Mouse (Mus musculus) lung, adult 18-20 months (tissue): ENCODE measurements around the gene H2-M2.
"Not testable (repeated sequence)": the region's sequence is repeated elsewhere in the genome, so short reads cannot be mapped to it uniquely, and the experiment has no call there.

Source experiments
- DNase-seq, 2 experiments: peaks; one replicate each; pipeline ENCODE4 v3.0.0; 2022; ENCODE audit warnings: mixed read lengths in 2 of 2

H2-M2 gene

DNA sequence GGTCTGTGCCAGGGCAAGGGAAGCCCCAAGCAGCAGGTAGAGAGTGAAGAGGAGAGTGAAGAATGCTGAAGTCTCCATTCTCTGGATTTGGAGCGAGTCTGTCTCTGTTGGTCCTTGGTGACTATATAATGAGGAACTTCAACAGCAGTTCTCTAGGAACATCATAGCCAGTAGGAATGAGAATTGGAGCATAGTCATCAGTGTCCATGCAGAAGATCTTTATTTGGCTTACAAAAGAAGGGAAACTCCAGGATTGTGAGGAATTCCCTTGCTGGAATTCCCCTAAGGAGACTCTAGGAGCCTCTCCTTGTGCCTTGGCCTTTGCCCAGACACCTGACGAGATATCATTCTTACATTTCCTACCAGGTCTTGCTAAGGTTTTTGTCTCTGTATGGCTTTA lies at the start of gene H2-M2:
TSS of gene H2-M2 (minus strand) at position 101 of the 400 bp plus-strand sequence.
- DNase-seq: no peak

GRCm38 (mm10) chr17:37525427-37525826 lies 42.1 kb upstream of the H2-M2 start:
- not testable (repeated sequence) for DNase-seq

GRCm38 (mm10) chr17:37524612-37525011 lies 41.3 kb upstream of the H2-M2 start:
- not testable (repeated sequence) for DNase-seq

DNA sequence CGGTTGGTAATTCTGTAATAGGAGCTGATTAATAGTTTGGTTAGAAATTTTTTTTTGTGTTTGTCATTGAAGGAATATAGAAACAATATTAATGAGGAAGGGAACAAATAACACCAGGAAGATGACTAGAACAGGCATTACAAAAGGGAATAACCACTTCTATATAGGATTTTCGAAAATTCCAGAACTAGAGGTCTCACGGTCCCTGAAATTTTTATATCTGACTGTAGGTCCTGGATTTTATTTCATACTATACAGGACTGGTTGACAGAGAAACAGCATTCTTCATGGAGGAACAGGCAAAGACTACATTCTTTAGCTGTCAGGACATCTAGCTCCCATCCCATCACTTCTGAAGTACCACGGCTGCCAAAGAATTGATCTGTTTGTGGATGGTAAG lies 24.4 kb upstream of the H2-M2 start, which contains the start of gene Olfr111:
TSS of gene Olfr111 (plus strand) at position 301 of the 400 bp plus-strand sequence.
- no peak for DNase-seq

DNA sequence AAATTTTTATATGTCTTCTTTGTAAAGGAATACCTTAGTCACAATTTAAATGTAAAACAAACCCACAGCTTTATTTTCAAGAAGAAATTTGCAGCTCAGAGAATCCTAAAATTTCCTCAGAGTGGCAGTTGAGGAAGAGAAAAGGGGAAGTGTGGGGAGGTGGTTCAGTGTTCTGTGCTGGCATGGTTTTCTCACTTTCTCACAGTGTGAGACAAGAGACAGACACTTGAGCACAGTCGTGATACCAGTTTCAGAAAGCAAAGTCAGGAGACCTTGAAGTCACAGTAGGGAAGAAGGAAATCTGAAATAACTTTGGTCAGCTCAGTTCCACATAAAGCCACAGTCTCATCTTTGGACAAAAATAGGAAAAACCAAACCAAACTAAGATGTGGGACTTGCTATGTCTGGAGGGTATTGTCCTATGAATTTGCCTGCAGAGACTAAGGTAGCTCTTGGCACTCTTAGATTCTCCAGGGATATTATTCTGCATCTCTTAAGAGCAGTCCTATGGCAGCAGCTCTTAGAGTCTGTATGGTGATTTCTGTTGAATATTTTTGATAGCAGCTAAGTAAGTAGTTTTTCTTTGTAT lies 8.7 kb upstream of the H2-M2 start, which contains the start of gene Olfr110:
TSS of gene Olfr110 (plus strand) at position 539 of the 589 bp plus-strand sequence.
- peak in 1 of 2 experiments; percentile 10 for DNase-seq

- no peak for DNase-seq
Measured at GRCm38 (mm10) chr17:37458616-37459015, 24.7 kb downstream of the H2-M2 start, which contains the start of gene Olfr109. Gene Olfr109 (plus strand): TSS chr17:37458916.

DNA sequence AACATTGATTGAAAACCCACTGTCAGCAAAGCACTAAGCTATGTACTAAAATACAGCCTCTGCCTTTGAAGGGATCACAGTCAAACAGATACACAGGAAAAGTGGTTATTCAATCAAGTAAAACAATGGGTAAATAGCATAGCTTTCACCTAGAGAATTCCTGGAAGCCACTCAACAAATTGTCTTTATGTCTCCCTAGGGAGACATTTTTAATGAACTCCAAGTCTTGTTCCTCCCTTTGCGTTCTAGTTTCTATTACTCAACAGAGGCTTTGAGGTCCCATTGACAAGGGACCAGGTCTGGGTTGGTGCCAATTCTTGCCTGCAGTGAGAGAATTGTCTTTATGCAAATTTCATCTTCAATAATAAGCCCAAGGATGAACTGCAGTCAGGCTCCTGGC lies 38.2 kb downstream of the H2-M2 start, which contains the start of gene Olfr108:
TSS of gene Olfr108 (plus strand) at position 301 of the 400 bp plus-strand sequence.
- DNase-seq: no peak
